Mouse (Mus musculus) G1E (cell line): Measurements from ENCODE around the gene Iqgap3.

Experiments used
- CTCF ChIP-seq: IDR thresholded peaks from 2 replicates; pipeline ENCODE4 v1.5.1; 2012; ENCODE audit warnings: low read depth, low read length, inconsistent platforms, mixed read lengths
- GATA1 ChIP-seq: IDR thresholded peaks from 2 replicates; pipeline ENCODE4 v1.6.1; 2012; ENCODE audit warnings: borderline replicate concordance, low read length, inconsistent platforms, mixed read lengths
- TAL1 ChIP-seq: conservative IDR thresholded peaks from 2 replicates; pipeline ENCODE4 v1.6.1; 2012; ENCODE audit warnings: low read depth, low read length, inconsistent platforms, mixed read lengths

DNA sequence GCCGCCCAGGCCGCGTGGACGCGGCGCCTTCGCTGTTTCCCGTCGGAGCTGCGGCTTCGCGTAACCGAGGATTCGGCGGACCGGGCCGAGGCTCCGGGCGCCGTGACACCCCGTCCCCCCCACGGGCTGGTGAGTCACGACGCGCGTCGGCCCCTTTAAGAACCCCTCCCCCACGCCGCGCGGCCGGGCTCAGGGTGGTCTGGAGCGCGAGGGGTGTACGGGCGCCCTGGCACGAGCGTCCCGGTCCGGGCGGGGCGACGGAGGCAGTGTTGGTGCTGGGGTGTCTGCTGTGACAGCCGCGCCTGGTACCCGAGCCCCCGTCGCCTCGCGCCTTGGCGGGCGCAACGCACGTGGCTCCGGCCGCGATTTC, 60.8 kb downstream of the Iqgap3 start:
- no peak for TF ChIP-seq TAL1
- no peak for TF ChIP-seq CTCF
- no peak for TF ChIP-seq GATA1
